Mouse (Mus musculus): ENCODE measurements at regions not wholly inside any gene's neighbourhood (a gene's known extent, or its start where the extent isn't known, plus 50 kb on each side); places are given as distances from the start of the nearest gene placed in this dataset.

DNA sequence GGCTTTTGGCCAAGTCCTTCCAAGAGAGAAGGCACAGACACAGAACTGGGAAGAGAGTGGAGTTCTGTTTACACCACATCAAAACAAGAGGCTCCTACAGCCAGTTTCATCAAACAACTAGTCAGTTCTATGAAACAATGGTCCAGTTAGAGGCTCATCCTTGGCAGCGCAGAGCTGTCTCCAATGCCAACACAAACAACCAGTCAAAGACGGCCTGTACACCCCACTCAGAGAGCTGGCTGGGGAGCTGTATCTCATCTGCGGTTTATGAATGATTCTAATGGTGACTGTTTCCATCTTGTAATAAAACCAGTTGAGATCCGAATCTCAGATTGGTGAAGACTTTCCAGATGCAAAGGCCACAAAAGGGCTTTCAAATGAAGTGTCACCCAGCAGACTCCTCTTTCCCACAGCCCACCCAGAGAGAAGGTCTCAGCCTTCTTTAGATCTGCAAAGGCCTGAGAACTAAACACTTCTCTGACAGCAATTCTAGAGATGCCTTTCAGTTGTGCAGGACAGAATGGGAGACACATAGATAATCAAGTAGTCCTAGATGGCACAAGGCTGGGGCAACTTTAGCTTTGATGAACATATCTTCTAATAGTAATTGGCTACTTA is 343.1 kb upstream of the Rasgrp1 start:
- TF ChIP-seq CTCF (IDR thresholded peaks at IDR 0.05; ENCODE audit: low read depth) (no peak), EP300 (optimal IDR thresholded peaks at IDR 0.05) (no peak)

Data from stomach, postnatal 0 days (tissue).